Mouse (Mus musculus): ENCODE data around the gene Fam151b.

DNA sequence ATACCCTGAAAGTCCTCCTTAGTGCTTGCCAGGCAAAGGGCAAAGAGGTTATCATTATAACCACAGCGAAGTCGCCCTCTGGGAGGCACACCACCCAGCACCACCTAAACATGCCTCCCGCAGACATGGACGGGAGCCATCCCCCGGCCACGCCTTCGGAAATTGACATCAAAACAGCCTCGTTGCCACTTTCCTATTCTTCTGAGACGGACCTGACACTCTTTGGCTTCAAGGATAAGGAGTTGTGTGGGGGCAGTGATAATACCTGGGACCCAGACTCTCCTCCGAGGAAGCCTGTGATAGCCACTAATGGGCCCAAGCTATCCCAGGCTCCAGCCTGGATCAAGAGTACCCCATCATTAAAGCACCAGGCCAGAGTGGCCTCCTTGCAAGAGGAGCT lies 45.2 kb downstream of the Fam151b start:
- TF ChIP-seq CTCF (IDR thresholded peaks at IDR 0.05; ENCODE audit: low read depth, low read length) (no peak), GATA1 (IDR thresholded peaks at IDR 0.05; ENCODE audit: borderline replicate concordance, low read length) (no peak)

Measured in G1E (cell line).